Mouse (Mus musculus): Measurements from ENCODE around the gene Pzp. TPM values are rescaled to one million over a fixed set of nuclear protein-coding genes. Genes with fewer than 3 reads are reported as not detected.

Pzp gene
- total RNA-seq (2012; rRNA removed) (not detected in 2 replicates), total RNA-seq (2014; rRNA removed) (not detected in 2 replicates), polyA plus RNA-seq (2012; ENCODE audit: insufficient read length, low read depth) (not detected in 2 replicates)

DNA sequence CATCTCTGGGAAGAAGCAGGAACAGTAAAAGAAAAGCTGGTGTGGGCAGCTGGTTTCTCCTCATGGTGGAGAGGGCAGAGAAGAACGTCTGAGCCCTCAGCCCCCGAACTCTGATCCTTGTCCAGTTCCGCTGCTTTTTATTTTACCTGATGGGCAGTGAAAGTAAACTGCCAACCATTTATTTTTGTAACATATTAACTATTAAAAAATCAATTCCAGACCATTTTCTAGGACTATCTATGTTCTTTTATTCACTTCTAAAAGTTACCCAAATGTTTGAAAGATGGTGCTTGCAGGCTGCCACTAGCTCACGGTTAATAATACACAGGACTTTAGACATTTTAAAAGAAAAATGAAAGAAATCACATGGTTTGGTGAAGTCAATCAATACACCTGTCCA, at the start of gene Pzp:
Pzp (minus strand) TSS at position 120 of the 400 bp plus-strand sequence.
- H3K4me2 ChIP-seq (ENCODE audit: insufficient read depth, low read depth, poor library complexity, severe bottlenecking) = no peak within 1 kb of the TSS

GRCm38 (mm10) chr6:128566589-128566988, 40.1 kb upstream of the Pzp start:
- no peak overlapping the region for H3K4me3 ChIP-seq (replicated peaks in 1 of 3; ENCODE audit: low read depth in 2 of 3, low read length in 2 of 3, poor library complexity in 1 of 3)
- no peak overlapping the region for H3K9ac ChIP-seq (ENCODE audit: insufficient read depth, low read depth)
- H3K27ac ChIP-seq (ENCODE audit: insufficient read depth, low read depth) = no peak overlapping the region
- H3K9me3 ChIP-seq (replicated peaks; ENCODE audit: low read length) = no peaks in the 10 kb centered on the region
- H3K36me3 ChIP-seq (replicated peaks in 1 of 2; ENCODE audit: control insufficient read depth in 1 of 2, insufficient read depth in 1 of 2, low read length in 1 of 2) = no peaks in the 10 kb centered on the region
- dilution Hi-C loops (cut with MboI; ENCODE audit: extremely low pct_ligation_motif_present, extremely low pct_unique_long_range_greater_than_20kb, low sequenced_read_pairs) = no loop called here
- no peaks in the 10 kb centered on the region for H3K27me3 ChIP-seq (replicated peaks)
- in situ Hi-C loops (cut with MboI; ENCODE audit: low pct_ligation_motif_present, low pct_unique_long_range_greater_than_20kb, low sequenced_read_pairs) = no loop called here
- no peak overlapping the region for H3K4me2 ChIP-seq (ENCODE audit: insufficient read depth, low read depth, poor library complexity, severe bottlenecking)
- no peaks in the 10 kb centered on the region for H3K4me1 ChIP-seq (ENCODE audit: control insufficient read depth in 1 of 2, insufficient read depth in 2 of 2)
- no peak for DNase-seq (ENCODE audit: extremely low read depth)
- no peaks in the 10 kb centered on the region for H3K79me2 ChIP-seq (replicated peaks; ENCODE audit: control insufficient read depth, extremely low read depth, insufficient read depth, poor library complexity, severe bottlenecking)
- TF ChIP-seq BHLHE40 (IDR thresholded peaks at IDR 0.05; ENCODE audit: low read depth, low read length) (no peak), JUN (IDR thresholded peaks at IDR 0.05; ENCODE audit: insufficient read depth, low read depth, low read length) (no peak), CHD1 (IDR thresholded peaks at IDR 0.05; ENCODE audit: low read depth, low read length) (no peak), ZNF384 (IDR thresholded peaks at IDR 0.05; ENCODE audit: low read depth, low read length) (no peak), HCFC1 (IDR thresholded peaks at IDR 0.05; ENCODE audit: low read depth, low read length) (no peak), MEF2A (IDR thresholded peaks at IDR 0.05; ENCODE audit: borderline replicate concordance, low read depth, low read length) (no peak), TCF12 (IDR thresholded peaks at IDR 0.05; ENCODE audit: low read depth, low read length) (no peak), ETS1 (conservative IDR thresholded peaks at IDR 0.05; ENCODE audit: low read depth, low read length) (no peak), CTCF (conservative IDR thresholded peaks at IDR 0.05 in 1 of 2, IDR thresholded peaks at IDR 0.05 in 1 of 2; ENCODE audit: low read depth in 2 of 2, low read length in 2 of 2) (no peak), PAX5 (IDR thresholded peaks at IDR 0.05; ENCODE audit: low read length) (no peak), SMC3 (IDR thresholded peaks at IDR 0.05; ENCODE audit: low read depth, low read length) (no peak), KAT2A (IDR thresholded peaks at IDR 0.05; ENCODE audit: insufficient replicate concordance, low read length) (no peak), GABPA (IDR thresholded peaks at IDR 0.05; ENCODE audit: insufficient replicate concordance, low read depth, low read length) (no peak), POLR2AphosphoS2 (IDR thresholded peaks at IDR 0.05; ENCODE audit: low read depth, low read length) (no peak), RAD21 (IDR thresholded peaks at IDR 0.05; ENCODE audit: low read depth, low read length) (no peak)

More for the DNA sequence above, at the start of gene Pzp:
- no peak for TF ChIP-seq CHD1 (IDR thresholded peaks at IDR 0.05; ENCODE audit: low read depth, low read length)
- TF ChIP-seq IRF4 (IDR thresholded peaks at IDR 0.05; ENCODE audit: low read depth, low read length) = no peak
- no peak for TF ChIP-seq USF2 (conservative IDR thresholded peaks at IDR 0.05; ENCODE audit: low read depth, low read length)
- no peak for TF ChIP-seq GABPA (IDR thresholded peaks at IDR 0.05; ENCODE audit: insufficient replicate concordance, low read depth, low read length)
- no peak for TF ChIP-seq MYC (IDR thresholded peaks at IDR 0.05; ENCODE audit: low read depth, low read length)
- no peak for TF ChIP-seq CHD2 (IDR thresholded peaks at IDR 0.05; ENCODE audit: low read length)
- no peak for TF ChIP-seq BHLHE40 (IDR thresholded peaks at IDR 0.05; ENCODE audit: low read depth, low read length)
- TF ChIP-seq JUND (conservative IDR thresholded peaks at IDR 0.05; ENCODE audit: low read depth, low read length) = no peak
- no peak for TF ChIP-seq SIN3A (IDR thresholded peaks at IDR 0.05; ENCODE audit: low read length)
- TF ChIP-seq PAX5 (IDR thresholded peaks at IDR 0.05; ENCODE audit: low read length) = no peak
- no peak for TF ChIP-seq SMC3 (IDR thresholded peaks at IDR 0.05; ENCODE audit: low read depth, low read length)
- no peak for TF ChIP-seq RAD21 (IDR thresholded peaks at IDR 0.05; ENCODE audit: low read depth, low read length)
- TF ChIP-seq NRF1 (IDR thresholded peaks at IDR 0.05; ENCODE audit: low read depth, low read length) = no peak
- TF ChIP-seq TCF12 (IDR thresholded peaks at IDR 0.05; ENCODE audit: low read depth, low read length) = no peak
- no peak for TF ChIP-seq E2F4 (IDR thresholded peaks at IDR 0.05; ENCODE audit: insufficient replicate concordance, low read depth, low read length)
- no peak for TF ChIP-seq POLR2A (IDR thresholded peaks at IDR 0.05; ENCODE audit: low read depth, low read length)
- TF ChIP-seq UBTF (IDR thresholded peaks at IDR 0.05; ENCODE audit: low read depth, low read length) = no peak
- no peak for TF ChIP-seq CTCF (conservative IDR thresholded peaks at IDR 0.05 in 1 of 2, IDR thresholded peaks at IDR 0.05 in 1 of 2; ENCODE audit: low read depth in 2 of 2, low read length in 2 of 2)
- no peak for TF ChIP-seq JUN (IDR thresholded peaks at IDR 0.05; ENCODE audit: insufficient read depth, low read depth, low read length)
- in situ Hi-C loops (cut with MboI; ENCODE audit: low pct_ligation_motif_present, low pct_unique_long_range_greater_than_20kb, low sequenced_read_pairs) (no loop called here), dilution Hi-C loops (cut with MboI; ENCODE audit: extremely low pct_ligation_motif_present, extremely low pct_unique_long_range_greater_than_20kb, low sequenced_read_pairs) (no loop called here)
- no peaks in the 10 kb centered on the region for H3K4me1 ChIP-seq (ENCODE audit: control insufficient read depth in 1 of 2, insufficient read depth in 2 of 2)
- DNase-seq (ENCODE audit: extremely low read depth) = no peak
- H3K27me3 ChIP-seq (replicated peaks) = no peaks in the 10 kb centered on the region
- H3K36me3 ChIP-seq (replicated peaks in 1 of 2; ENCODE audit: control insufficient read depth in 1 of 2, insufficient read depth in 1 of 2, low read length in 1 of 2) = no peaks in the 10 kb centered on the region
- no peak within 1 kb of the TSS for H3K9ac ChIP-seq (ENCODE audit: insufficient read depth, low read depth)
- no peak within 1 kb of the TSS for H3K27ac ChIP-seq (ENCODE audit: insufficient read depth, low read depth)
- H3K9me3 ChIP-seq (replicated peaks; ENCODE audit: low read length) = peaks cover 4% of the 10 kb centered on the region
- H3K79me2 ChIP-seq (replicated peaks; ENCODE audit: control insufficient read depth, extremely low read depth, insufficient read depth, poor library complexity, severe bottlenecking) = no peaks in the 10 kb centered on the region
- no peak within 1 kb of the TSS for H3K4me3 ChIP-seq (replicated peaks in 1 of 3; ENCODE audit: low read depth in 2 of 3, low read length in 2 of 3, poor library complexity in 1 of 3)
